Mouse (Mus musculus) liver, embryonic 15.5 days (tissue): ENCODE data around the gene 1810049J17Rik. TPM values are rescaled to one million over a fixed set of nuclear protein-coding genes. Genes with fewer than 3 reads are reported as not detected.

Experiments used
- ATAC-seq: fragments of 200-750 bp; cut with Nextera tagmentation; 2 replicates; pipeline ENCODE4 v1.8.0; 2017; ENCODE audit warnings: moderate number of reproducible peaks, mild to moderate bottlenecking, moderate library complexity; ENCODE audit not compliant: insufficient read depth
- H3K27ac ChIP-seq: fragments of 300-500 bp; sonication (generic); replicated peaks from 2 replicates; pipeline ENCODE4 v1.5.1; 2015; ENCODE audit warnings: mild to moderate bottlenecking, inconsistent platforms
- H3K27me3 ChIP-seq: fragments of 300-500 bp; sonication (generic); 2 replicates; pipeline ENCODE4 v1.6.1; 2015; ENCODE audit warnings: mild to moderate bottlenecking, inconsistent platforms
- H3K36me3 ChIP-seq: fragments of 300-500 bp; sonication (generic); replicated peaks from 2 replicates; pipeline ENCODE4 v1.6.1; 2015; ENCODE audit warnings: moderate library complexity, mild to moderate bottlenecking, inconsistent platforms
- H3K4me1 ChIP-seq: fragments of 300-500 bp; sonication (generic); replicated peaks from 2 replicates; pipeline ENCODE4 v1.6.1; 2015; ENCODE audit warnings: inconsistent platforms
- H3K4me2 ChIP-seq: fragments of 300-500 bp; sonication (generic); 2 replicates; pipeline ENCODE4 v1.6.1; 2015; ENCODE audit warnings: moderate library complexity, mild to moderate bottlenecking, inconsistent platforms
- H3K4me3 ChIP-seq: fragments of 300-500 bp; sonication (generic); replicated peaks from 2 replicates; pipeline ENCODE4 v1.5.1; 2015; ENCODE audit warnings: mild to moderate bottlenecking, inconsistent platforms
- H3K9ac ChIP-seq: fragments of 300-500 bp; sonication (generic); 2 replicates; pipeline ENCODE4 v1.6.1; 2015; ENCODE audit warnings: moderate library complexity, mild to moderate bottlenecking, inconsistent platforms
- H3K9me3 ChIP-seq: fragments of 300-500 bp; sonication (generic); replicated peaks from 2 replicates; pipeline ENCODE4 v1.6.1; 2016; ENCODE audit warnings: inconsistent platforms
- WGBS: fragments of 180-500 bp; shearing (Covaris S2); methylation state at CpG from one replicate; pipeline ENCODE4 v1.1.7; 2015; ENCODE audit warnings: mixed read lengths; ENCODE audit not compliant: insufficient replicate concordance; 5-methylcytosine and 5-hydroxymethylcytosine counted together
- polyA plus RNA-seq: library from polyadenylated mRNA; unstranded; fragments of >200 nt; fragmentation: Nextera tagmentation; extraction: Ambion mirVana; gene quantifications from 2 replicates; pipeline ENCODE4 v1.2.1, GENCODE M21; 2015

1810049J17Rik gene
- polyA plus RNA-seq, 1 experiment from 2014 or later: 0.77 TPM

DNA sequence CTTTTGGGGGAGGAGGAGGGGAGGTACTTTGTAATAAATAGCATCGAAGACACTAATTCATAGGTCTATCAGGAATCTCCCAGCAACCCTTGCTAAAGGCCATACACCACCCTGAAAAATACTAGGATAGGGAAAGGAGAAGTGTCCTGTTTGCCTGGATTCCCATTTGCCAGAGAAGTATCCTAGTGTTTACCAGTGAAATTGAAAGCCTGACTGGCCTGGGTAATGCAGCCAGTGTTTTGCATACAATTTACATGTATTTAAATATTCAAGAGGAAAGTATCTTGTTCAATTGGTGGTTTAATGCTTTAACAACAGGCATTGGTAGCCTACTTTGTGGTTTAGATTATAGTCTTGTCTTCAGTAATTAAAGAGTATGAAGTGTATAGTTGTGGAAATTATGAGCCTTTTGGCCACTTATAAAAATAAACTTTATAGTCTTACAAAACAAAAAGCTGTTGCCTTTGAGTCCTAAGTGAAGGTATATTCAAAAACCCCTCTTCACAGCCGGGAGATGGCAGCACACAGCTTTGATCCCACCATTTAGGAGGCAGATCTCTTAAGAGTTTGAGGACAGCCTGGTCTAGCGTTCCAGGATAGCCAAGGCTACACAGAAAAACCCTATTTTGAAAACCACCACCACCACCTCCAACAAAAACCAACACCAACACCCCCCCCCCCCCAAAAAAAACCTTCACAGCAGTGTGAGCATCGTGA lies 47.5 kb downstream of the 1810049J17Rik start:
- Histone ChIP-seq H3K9me3 (no peaks in the 10 kb centered on the region), H3K27me3 (no peaks in the 10 kb centered on the region), H3K4me3 (no peak overlapping the region), H3K4me1 (peaks cover 19% of the 10 kb centered on the region), H3K36me3 (peaks cover 20% of the 10 kb centered on the region), H3K9ac (no peak overlapping the region), H3K4me2 (no peak overlapping the region), H3K27ac (no peak overlapping the region)
- ATAC-seq: no peak
- 47% methylated on average over 4 of the region's 4 CpGs for WGBS

DNA sequence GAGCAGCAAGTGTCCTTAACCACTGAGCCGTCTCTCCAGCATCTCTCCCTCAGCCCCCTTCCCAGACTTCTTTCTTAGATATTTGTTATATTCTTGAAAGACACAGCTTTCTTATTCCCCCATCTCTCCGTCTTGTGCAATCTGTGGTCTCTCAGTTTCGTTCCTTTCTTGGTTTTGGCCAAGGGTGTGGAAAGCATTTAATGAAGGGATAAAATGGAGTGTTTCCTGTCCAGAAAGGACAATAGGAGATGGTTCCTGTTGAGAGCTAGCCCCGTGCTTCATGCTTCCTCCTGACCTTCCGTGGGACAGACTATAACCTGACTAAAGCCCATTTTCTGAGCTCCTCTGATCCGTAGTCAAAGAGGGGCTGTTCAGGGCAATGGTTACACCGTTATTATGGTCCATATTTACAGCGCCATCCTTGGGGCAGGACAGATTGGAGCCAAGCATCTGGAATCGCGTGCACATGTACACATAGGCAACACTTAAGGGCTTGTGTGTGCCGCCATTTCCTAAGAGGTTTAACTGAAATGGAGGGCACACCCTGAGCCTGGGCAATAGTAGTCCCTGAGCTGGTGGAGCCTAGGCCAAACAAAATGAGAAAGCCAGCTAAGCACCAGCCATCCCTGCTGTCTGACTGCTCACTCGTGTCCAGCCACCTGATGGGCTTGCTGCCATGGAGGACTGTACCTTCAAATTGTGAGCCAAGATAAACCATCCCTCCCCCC lies 48.2 kb downstream of the 1810049J17Rik start:
- no peaks in the 10 kb centered on the region for H3K27me3 ChIP-seq
- 64% methylated on average over 12 of the region's 12 CpGs for WGBS
- ATAC-seq: no peak
- no peak overlapping the region for H3K9ac ChIP-seq
- no peaks in the 10 kb centered on the region for H3K9me3 ChIP-seq
- peaks cover 26% of the 10 kb centered on the region for H3K36me3 ChIP-seq
- no peak overlapping the region for H3K4me3 ChIP-seq
- H3K27ac ChIP-seq: no peak overlapping the region
- peaks cover 19% of the 10 kb centered on the region for H3K4me1 ChIP-seq
- H3K4me2 ChIP-seq: no peak overlapping the region

Other genes with a start within 250 kb of the 1810049J17Rik start
- gene Zfr, start 204.1 kb downstream of the 1810049J17Rik start, polyA plus RNA-seq: 36.9 and 37.5 TPM in 2 replicates
- 7.2 and 8.1 TPM in 2 replicates for gene Mtmr12, start 116.9 kb downstream of the 1810049J17Rik start, polyA plus RNA-seq
- 45.5 and 47.1 TPM in 2 replicates for gene Golph3, start 449 bp downstream of the 1810049J17Rik start, polyA plus RNA-seq